19 mouse cellular contexts compared by ENCODE assay signal in genomic region chr15:67571614-67572013, GRCm38 (mm10).
"Had no signal": no experiment of that assay in that cellular context is flagged by ENCODE, and none has a peak within 500 bp of the region (broad histone marks: within the 10 kb centered on the region; RNA-seq: fewer than 3 reads in every experiment).

No protein-coding gene starts in this region.

- H3K27ac ChIP-seq: midbrain, embryonic 10.5 days; midbrain, embryonic 12.5 days; neural tube, embryonic 13.5 days; neural tube, embryonic 15.5 days had no signal

- H3K4me3 ChIP-seq: midbrain, embryonic 10.5 days; midbrain, embryonic 12.5 days; myocyte; neural tube, embryonic 13.5 days; neural tube, embryonic 15.5 days had no signal

- H3K4me2 ChIP-seq: lung, embryonic 14.5 days; midbrain, embryonic 12.5 days; neural tube, embryonic 13.5 days; neural tube, embryonic 15.5 days had no signal

- H3K9me3 ChIP-seq: midbrain, embryonic 10.5 days; midbrain, embryonic 12.5 days had no signal

- ATAC-seq: midbrain, embryonic 16.5 days had no signal

- DNase-seq: lung, adult 18-20 months; lung, embryonic 14.5 days; lung, postnatal 10 days; lung, postnatal 4 days; midbrain, embryonic 14.5 days; retina, postnatal 1 day; right cerebral cortex, adult 18-20 months; right cerebral cortex, postnatal 25 days; right cerebral cortex, postnatal 4 days; spleen, adult 18-20 months; thymus, adult 2 months; thymus, postnatal 25 days; thymus, postnatal 4 days had no signal

- H3K36me3 ChIP-seq: midbrain, embryonic 10.5 days; midbrain, embryonic 12.5 days; neural tube, embryonic 13.5 days; neural tube, embryonic 15.5 days had no signal

- H3K9ac ChIP-seq: lung, embryonic 14.5 days; midbrain, embryonic 12.5 days; neural tube, embryonic 13.5 days; neural tube, embryonic 15.5 days had no signal

- H3K27me3 ChIP-seq: midbrain, embryonic 12.5 days; neural tube, embryonic 13.5 days; neural tube, embryonic 15.5 days had no signal

- H3K4me1 ChIP-seq: midbrain, embryonic 10.5 days; midbrain, embryonic 12.5 days; neural tube, embryonic 13.5 days; neural tube, embryonic 15.5 days had no signal
